Mouse (Mus musculus) gastrocnemius, postnatal 4 days (tissue): ENCODE measurements around the gene Cby3. TPM values are rescaled to one million over a fixed set of nuclear protein-coding genes. Genes with fewer than 3 reads are reported as not detected.
A peak's percentile ranks its signal among the peaks of the same experiment; 100 is the strongest.
"Not testable (repeated sequence)": the region's sequence is repeated elsewhere in the genome, so short reads cannot be mapped to it uniquely, and the experiment has no call there.

Experiments
- DNase-seq, 2 experiments: peaks; one replicate each; pipeline ENCODE4 v3.0.0; 2021 to 2022; ENCODE audit warnings: low spot score in 2 of 2, mixed read lengths in 2 of 2
- total RNA-seq, 2 experiments: library from RNA; stranded (reverse); gene quantifications; 2 replicates each; pipeline ENCODE4 v1.2.3; 2021

Cby3 gene
- total RNA-seq, 2 experiments from 2014 or later, result not detected

DNA sequence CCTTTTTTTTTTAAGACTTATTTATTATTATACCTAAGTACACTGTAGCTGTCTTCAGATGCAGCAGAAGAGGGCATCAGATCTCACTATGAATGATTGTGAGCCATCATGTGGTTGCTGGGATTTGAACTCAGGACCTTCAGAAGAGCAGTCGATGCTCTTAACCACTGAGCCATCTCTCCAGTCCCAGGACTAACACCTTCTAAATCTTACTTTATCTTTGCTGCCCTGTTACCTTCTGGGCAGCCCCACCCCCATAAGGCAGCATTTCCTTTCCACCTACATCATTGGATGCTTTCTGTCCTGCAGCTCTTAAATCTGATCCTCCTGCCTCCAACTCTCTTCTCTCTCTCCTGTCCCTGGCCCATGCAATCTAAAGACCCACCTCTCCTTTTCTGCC, 7.0 kb downstream of the Cby3 start:
- not testable (repeated sequence) for DNase-seq

DNA sequence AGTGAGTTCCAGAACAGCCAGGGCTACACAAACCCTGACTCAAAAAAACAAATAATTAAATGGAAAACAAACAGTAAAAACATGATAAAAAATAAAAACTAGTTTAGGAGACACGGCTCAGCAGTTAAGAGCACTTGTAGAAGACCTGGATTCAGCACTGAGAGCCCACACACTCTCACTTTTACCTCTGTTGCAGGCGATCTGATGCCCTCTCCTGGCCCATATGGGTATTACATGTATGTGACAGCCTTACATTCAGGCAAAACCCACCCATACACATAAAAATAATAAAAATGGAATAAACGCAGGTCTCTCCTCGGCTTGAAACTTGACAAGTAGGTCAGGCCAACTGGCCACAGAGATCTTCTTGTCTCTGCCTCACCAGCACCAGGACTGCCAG, 10.3 kb downstream of the Cby3 start:
- DNase-seq, result peak; percentile 62 to 71

DNA sequence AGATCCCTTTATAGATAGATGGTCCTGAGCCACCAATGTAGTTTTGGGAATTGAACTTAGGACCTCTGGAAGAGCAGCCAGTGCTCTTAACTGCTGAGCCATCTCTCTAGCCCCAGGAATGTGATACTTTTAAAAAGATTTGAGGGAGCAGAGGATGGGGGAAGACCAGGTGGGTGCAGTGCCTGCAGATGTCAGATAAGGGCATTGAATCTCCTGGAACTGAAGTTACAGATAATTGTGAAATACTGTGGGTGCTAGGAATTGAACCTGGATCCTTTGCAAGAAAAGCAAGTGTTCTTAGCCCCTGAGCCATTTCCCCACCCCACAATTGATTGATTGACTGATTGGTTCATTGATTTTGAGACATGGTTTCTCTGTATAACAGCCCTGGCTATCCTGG, 11.1 kb downstream of the Cby3 start:
- no peak for DNase-seq

DNA sequence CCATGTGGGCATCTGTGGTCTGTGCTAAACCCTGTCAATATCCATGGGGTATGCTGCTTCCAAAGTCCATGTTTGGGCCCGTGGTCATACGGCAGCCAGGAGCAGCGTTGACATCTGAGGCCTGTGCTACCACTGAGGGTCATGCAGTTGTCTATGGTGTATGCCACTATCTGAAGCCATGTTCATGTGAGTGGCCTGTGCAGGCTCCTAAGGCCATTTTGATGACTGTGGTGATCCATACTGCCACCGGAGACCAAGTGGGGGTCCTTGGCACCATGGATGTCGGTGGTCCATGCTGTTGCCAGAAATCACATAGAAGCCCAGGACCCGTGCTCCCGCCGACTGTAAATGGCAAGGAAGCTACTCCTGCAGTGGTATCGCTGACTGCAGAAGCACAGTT, 13.3 kb downstream of the Cby3 start:
- DNase-seq, result no peak

DNA sequence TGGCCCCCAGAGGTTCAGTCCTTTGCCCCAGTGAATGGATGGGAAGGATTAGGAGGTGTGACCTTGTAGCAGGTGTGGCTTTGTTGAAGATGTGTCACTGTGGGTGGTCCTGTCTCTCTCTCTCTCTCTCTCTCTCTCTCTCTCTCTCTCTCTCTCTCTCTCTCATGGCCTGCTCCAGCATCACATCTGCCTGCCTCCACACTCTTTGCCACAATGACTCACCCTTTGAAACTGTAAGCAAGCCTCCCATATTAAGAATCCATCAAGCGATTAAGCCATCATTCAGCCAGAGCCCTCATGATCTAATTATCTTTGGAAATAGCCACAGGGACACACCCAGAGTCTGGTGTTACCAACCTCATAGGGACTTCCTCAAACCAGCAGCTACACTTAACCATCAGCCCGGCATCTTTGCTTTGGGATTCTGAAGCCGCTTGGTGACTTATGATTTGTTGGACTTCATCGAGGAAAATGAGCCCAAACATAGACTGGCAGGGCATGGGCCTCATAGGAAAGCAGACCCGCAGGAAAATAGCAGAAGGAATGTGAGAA, 15.2 kb downstream of the Cby3 start:
- DNase-seq, result no peak

DNA sequence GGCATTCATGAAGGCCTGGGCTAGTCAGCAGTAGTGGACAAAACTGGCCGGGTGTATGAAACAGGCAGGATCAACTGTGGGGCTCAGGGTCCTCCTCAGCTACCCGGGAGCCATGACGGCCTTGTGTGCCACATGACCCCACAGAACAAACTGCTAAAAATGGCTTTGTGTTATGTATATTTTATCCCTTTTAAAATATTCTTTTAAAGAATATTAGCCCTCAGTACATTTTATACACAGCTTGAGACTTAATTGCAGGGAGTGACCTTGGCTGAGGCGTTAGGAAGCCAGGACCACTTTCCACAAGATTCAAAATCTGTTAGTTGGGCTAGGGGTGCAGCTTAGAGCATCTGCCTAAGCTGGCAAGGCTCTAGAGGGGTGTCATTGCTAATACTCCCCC, 16.7 kb downstream of the Cby3 start:
- DNase-seq, result no peak

DNA sequence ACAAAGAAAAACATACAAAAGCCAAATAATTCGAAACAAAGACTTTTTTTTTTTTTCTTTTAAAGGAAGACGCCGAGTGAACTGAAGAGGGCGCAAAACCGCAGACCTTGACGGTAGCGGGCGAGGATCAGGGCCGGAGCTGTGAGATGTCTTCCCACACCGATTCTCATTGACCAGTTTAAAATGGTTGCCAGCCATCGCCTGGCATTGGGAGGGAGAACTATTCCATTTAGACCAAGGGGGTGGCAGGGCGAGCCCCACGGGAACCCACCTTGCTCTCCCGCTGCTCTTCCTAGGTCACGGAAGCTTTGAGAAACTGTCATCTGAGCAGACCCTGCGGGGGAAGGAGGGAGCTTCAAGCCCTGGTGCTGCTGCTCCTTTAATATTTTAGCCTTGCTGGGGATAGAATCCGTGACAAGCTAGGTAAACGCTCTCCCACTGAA, 17.2 kb downstream of the Cby3 start:
- DNase-seq, result peak; percentile 37 to 65

DNA sequence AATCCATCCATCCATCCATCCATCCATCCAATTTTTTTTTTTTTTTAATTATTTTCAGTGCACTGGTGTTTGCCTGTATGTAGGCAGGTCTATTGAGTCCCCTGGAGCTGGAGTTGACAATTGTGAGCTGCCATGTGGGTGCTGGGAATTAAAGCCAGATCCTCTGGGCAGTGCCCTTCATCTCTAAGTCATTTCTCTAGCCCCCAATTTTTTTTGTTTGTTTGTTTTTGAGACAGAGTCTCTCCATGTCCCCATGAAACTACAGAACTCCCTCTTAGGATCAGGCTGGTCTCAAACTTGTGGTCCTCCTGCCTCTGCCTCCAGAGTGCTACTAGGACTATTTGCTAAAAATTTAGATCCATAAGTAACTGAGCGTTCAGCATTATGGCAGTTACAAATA, 17.6 kb downstream of the Cby3 start:
- DNase-seq, result no peak

DNA sequence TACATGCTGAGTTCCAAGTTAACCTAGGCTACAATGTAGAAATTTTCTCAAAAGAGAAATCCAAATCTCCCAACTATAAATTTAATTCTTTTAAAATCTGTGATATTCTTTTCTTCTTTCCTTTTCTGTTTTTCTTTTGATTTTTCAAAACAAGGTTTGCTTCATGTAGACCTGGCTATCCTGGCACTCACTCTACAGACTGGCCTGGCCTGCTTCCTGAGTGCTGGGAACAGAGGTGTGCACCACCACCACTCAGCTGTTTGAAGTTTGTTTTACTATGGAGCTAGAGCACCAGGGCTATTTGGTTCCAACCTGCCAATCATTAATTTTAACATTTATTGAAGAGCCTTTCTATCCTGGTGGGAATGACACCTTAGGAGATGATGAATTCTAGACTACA, 18.8 kb downstream of the Cby3 start:
- DNase-seq, result no peak

DNA sequence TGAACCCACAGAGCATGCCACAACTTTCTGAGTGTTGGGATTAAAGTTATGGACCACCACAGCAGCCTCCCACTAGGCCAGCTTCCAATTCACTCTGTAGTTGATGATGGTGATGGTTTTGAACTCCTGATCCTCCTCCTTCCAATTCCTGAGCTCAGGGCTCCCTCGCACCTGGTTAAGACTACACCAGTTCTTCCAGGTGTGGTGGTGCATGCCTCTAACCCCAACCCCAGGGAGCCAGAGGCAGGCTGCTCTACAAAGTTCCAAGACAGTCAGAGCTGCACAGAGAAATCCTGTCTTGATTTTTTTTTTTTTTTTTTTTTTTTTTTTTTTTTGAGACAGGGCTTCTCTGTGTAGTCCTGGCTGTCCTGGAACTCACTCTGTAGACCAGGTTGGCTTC, 19.4 kb downstream of the Cby3 start:
- no peak for DNase-seq

DNA sequence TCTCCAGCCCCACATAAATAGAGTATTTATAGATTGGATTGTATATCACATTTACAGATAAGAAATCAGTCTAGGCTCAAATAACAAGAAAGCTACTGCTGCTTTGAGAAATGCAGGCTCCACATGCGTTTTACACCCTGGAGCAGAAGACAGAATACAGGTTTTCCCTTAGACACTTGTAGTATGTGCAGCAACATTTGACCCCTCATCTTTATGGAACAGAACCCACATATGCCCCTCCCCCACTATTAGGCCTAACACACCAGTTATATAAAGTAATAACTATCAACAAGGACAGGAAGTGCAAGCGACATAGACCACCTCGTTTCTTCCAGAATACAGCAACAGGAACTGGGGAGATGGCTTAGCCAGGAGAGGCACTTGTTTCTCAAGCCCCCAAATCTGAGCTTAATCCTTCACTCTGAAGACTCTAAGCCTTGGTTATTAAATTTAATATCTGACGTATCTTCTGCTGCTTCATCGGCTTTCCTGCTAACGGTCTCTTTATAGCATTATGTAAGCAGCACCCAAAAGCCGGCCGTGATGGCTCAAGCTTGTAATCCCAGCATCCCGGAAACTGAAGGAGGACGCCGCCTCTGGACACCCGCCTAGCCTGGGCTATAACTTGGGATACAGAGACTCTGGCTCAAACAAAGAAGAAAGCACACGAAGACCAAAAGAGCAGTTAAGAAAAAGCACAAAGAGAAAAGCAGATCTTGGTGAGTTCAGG, 20.2 kb downstream of the Cby3 start:
- no peak for DNase-seq

DNA sequence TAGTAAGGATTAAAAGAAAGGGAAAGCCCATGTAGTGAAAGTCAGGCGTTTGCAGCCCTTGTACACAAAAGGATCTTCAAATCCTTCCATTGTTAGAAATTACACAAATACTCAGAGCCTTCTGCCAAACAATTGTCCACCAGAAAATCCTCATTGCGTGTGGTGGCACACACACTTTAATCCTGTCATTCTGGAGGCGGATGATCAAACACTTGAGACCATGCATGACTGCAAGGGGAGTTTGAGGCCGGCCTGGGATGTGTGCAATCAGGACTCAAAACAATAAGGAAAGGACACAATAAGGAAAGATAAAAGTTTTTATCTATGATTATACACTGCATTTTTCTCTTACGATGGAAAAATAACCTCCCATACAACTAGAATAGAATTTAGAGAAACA, 21.2 kb downstream of the Cby3 start:
- DNase-seq, result no peak

DNA sequence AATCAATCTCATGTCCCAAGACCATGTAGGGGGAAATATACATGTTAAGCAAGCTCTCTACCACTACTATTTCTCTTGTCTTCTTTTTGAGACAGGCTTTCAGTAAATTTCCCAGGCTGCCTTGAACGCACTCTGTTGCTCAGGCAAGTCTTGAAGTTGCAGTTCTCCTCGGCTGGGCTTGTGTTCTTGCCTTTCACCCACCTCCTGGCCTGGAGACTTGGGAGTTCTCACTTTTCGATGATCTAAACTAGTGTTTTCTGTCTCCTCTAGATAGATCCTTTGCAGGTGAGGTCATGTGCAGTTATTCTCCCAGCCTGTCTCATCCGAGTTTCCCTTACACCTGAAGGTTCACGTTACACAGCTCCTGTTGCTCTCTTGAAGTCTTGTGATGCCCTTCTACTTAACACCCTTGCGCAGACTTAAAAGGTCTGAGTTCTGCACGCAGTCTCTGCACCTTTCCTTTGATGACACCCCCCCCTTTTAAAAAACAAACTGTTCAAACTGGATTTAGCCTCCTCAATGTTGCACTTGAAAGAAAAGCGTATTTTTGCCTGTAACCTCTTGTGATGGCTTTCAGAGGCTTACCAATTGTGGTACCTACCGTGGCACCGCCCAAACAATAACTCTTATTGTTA, 22.0 kb downstream of the Cby3 start:
- DNase-seq, result no peak

DNA sequence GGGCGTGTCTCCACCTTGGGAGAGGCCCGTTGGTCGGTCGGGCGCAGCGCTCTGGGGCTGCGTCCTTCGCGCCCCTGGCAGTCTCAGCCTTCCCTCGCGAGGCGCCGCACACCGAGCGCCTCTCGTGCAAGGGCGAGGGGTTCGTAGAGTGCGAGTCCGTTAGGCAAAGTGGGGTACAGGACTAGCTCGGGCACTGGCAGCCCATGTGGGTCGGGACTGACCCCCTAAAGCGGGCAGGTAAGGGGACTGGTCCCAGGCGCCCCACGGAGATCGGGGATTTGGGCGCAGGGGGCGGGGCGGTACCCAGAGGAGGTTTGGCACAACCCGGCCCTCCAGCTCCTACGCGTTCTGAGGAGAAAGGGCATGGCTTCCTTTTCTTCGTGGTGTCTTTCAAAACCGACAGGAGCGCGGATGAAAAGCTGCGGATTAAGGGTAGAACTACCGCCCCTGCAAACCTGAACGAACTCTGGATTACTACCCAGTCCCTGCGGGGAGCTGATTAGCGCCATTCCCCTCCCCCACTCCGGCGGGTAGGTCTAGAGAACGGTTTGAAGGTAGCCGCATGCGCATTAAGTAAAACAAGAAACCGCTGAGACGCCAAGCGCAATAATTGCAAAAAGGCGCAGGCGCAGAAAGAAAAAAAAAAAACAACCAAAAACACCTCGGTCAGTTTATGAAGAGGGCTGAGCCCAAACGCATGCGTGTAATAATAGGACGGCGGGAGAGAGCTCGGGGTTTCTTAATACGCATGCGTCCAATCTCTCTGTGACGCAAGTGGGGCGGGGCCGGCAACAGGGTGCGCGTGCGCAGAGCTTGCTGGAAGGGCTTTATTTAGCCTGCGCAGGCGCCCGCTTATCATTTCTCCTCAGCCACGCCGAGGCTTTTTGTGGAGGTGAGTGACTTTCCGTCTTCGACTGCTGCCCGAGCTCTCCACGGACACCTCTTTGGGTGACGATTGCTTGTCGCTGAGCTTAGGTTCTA, 22.9 kb downstream of the Cby3 start, which contains the start of gene Hnrnph1:
TSS of gene Hnrnph1 (plus strand) at position 80 of the 981 bp plus-strand sequence.
- peak; percentile 97 to 99 for DNase-seq

DNA sequence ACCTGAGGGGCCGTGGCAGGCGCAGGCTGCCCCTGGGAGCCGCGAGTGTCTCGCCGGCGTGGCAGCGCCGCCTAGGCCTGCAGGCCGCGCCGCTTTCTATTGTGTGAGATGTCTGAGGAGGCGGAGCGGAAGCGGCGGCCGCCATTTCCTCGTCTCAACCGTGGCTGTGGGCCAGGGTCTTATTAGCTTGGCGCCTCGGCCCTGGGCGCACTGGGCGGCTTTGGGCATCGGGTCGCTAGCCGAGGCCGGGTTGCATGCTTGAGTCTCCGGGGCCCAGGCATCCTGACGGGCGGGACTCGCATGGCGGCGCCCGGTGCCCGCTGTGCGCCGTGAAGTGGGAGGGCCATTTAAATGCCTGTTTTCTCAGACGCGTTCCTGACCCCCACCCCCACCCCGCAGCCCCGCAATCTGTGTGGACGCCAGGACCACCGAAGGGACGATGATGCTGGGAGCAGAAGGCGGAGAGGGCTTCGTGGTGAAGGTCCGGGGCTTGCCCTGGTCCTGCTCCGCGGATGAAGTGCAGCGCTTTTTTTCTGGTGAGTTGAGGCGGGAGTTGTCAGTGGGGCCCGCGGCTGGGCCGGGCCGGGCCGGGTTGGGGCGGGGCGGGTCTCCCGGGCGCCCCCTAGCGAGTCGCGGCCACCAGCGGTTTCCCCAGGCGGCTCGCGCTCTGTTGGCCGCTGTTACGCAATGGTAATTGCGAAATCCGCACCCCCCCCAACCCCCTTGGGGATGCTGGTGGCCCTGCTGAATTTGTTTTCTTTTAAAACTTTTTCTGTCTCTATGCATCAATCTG, 23.8 kb downstream of the Cby3 start:
- peak; percentile 88 to 91 for DNase-seq

DNA sequence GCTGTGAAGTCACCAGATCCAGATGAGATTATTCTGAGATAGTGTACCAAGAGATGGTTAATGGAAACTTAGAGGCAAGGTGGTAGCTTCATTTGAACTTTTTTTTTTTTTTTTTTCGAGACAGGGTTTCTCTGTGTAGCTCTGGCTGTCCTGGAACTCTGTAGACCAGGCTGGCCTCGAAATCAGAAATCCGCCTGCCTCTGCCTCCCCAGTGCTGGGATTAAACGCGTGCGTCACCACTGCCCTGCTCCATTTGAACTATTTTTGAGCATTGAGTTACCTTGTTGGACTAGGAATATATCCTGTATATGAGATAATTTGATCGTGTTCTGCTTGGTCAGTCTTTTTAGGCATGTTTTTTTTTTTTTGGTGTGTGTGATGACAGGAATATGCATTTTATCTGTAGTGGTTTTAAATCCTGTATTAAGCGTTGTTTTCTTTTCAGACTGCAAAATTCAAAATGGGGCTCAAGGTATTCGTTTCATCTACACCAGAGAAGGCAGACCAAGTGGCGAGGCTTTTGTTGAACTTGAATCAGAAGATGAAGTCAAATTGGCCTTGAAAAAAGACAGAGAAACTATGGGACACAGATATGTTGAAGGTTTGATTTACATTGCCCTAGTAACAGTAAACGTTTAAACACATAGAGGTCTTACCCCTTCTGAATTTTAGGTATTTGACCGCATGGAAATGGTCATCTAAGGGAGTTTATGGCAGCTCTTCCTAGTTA, 24.9 kb downstream of the Cby3 start:
- no peak for DNase-seq

DNA sequence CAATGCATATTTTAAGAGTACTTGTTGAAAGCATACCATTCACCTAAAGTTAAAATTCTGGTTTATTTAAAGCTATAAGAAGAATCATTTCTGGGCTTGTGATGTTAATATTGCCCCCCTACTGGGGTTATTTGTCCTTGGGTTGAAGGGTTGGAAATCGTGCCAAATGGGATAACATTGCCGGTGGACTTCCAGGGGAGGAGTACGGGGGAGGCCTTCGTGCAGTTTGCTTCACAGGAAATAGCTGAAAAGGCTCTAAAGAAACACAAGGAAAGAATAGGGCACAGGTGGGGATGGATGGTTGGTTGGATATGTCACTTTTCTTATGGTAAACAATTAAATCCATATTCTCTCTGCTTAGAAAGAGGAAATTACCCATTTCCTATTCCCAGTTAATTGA, 27.0 kb downstream of the Cby3 start:
- DNase-seq, result no peak

DNA sequence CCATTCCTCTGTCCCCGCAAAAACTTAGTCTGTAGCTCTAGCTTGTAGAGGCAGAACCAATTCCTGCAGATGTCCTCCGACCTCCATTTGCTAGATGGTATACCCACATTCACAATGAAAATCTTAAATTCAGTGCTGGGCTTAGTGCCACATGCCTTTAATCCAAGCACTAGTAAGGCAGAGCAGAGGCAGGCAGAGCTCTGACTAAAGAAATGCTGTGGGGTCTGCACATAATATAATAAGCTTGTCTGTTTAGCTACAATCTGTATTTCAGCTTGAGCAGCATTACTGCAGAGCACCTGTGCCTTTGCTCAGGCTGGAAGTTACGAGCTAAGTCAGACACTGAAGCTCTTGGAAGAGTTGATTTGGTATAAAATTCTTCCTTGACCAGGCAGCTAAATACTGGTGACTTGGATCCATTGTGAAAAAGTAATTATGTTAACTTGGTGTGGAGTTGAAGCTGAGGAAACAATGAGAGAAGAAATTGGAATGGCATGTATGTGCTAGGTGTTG, 33.0 kb downstream of the Cby3 start:
- DNase-seq, result no peak

DNA sequence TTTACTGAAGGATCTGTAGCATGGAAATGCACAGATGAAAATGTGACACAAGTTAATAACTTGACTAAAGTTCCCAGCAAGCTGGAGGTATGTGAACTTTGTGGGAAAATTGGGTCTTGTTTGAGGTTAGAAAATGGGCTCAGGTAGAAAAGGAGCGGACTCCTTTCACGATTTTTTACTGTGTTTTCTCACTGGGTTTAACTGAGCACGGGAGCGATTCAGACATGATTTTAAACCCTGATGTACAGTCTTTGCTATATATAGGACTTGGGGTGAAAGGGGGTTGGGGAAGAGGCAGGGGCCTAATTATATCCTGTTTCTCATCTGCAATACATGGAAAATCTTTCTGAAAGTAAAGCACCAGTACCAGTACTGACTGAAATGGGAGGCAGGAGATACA, 33.4 kb downstream of the Cby3 start:
- DNase-seq, result no peak
